Mouse (Mus musculus): ENCODE data around the gene Irf2bp1.

DNA sequence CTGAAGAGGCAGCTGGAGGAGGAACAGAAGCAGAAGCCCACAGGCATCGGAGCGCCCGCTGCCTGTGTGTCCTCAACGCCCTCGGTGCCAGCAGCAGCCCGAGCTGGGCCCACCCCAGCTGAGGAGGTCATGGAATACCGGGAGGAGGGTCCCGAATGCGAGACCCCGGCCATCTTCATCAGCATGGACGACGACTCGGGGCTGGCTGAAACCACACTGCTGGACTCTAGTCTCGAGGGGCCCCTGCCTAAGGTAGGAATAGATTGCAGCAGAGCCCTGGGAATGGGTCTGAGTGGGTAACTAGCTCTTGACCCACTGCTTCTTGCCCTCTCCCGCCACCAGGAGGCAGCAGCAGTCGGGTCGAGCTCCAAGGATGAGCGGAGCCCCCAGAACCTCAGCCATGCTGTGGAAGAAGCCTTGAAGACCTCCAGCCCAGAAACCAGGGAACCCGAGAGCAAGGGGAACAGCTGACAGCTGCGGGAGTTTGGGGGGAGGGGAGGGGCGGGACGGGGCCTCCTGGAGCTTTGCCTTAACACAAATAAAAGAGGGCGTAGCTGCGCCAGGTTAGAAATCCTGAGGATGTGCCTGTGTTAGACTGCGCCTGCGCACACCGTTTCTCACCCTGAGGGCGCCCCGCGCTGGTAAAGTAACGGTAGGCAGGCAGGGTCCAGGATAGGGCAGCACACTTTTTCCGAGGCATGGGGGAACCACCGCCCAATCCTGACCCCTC, 50.4 kb downstream of the Irf2bp1 start, which contains the start of gene Rsph6a:
- TF ChIP-seq CTCF (IDR thresholded peaks at IDR 0.05; ENCODE audit: low read depth) (peak; percentile 69), EP300 (IDR thresholded peaks at IDR 0.05; ENCODE audit: low read depth) (no peak)
